Mouse (Mus musculus): ENCODE results near the gene Rab3gap1. TPM values are rescaled to one million over a fixed set of nuclear protein-coding genes. Genes with fewer than 3 reads are reported as not detected.

Rab3gap1 gene
- total and polyA plus RNA-seq, 2 experiments from 2014 or later: 13.5 to 34.6 TPM

DNA sequence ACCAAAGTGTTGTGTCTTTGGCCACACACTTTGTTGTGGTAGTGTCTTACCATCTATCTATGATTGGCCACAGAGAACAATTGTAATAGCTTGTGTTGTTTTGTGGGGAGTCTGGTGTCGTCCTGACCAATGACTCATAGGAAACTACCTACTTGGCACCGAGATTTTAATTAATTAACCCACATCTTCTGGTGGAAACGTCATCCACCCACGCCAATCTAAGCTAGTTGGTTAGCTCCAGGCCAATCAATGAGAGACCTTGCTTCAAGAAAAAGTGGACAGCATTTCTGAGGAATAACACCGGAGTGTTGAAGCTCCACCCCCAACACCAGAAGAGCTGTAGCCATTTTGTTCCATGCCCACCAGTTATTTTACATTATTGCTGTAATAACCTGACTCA, 6.7 kb upstream of the Rab3gap1 start:
- no peak for TF ChIP-seq CTCF (IDR thresholded peaks at IDR 0.05; ENCODE audit: low read depth)
- 92% methylated on average over 5 of the region's 5 CpGs for WGBS
- Histone ChIP-seq H3K4me1 (ENCODE audit: insufficient read depth) (no peaks in the 10 kb centered on the region), H3K4me3 (ENCODE audit: low read depth, low read length) (no peak overlapping the region), H3K4me2 (ENCODE audit: low read depth) (no peak overlapping the region), H3K27ac (ENCODE audit: low read depth, low read length) (no peak overlapping the region), H3K9ac (no peak overlapping the region), H3K27me3 (ENCODE audit: insufficient read depth, low read length) (no peaks in the 10 kb centered on the region), H3K9me3 (ENCODE audit: low read length) (no peaks in the 10 kb centered on the region), H3K36me3 (ENCODE audit: insufficient read depth) (no peaks in the 10 kb centered on the region)
- ATAC-seq (no peak), DNase-seq (no peak)

DNA sequence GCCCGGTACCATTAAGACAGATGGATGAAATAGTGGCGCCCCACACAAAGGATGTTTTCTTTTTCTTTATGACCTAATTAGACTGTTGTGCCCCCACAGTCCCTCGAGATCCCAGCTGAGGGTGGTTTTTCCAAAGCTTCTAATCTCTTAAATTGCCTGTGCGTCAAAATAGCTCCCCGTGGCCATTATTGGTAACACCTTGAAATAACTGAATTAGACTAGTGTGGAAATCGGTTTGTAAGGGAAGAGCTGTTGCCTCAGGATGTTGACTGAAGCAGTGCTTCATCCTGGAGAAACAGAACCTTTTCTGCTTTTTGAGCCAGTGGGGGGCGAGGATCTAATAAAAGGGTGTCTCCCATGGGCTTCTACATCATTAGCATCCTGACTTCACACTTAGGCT, 4.8 kb upstream of the Rab3gap1 start:
- Histone ChIP-seq H3K36me3 (ENCODE audit: insufficient read depth) (no peaks in the 10 kb centered on the region), H3K9me3 (ENCODE audit: low read length) (no peaks in the 10 kb centered on the region), H3K4me3 (ENCODE audit: low read depth, low read length) (no peak overlapping the region), H3K4me2 (ENCODE audit: low read depth) (no peak overlapping the region), H3K27me3 (ENCODE audit: insufficient read depth, low read length) (no peaks in the 10 kb centered on the region), H3K9ac (no peak overlapping the region), H3K4me1 (ENCODE audit: insufficient read depth) (no peaks in the 10 kb centered on the region), H3K27ac (ENCODE audit: low read depth, low read length) (no peak overlapping the region)
- no peak for TF ChIP-seq CTCF (IDR thresholded peaks at IDR 0.05; ENCODE audit: low read depth)
- 50% methylated on average over 7 of the region's 7 CpGs for WGBS
- DNase-seq (no peak), ATAC-seq (no peak)

DNA sequence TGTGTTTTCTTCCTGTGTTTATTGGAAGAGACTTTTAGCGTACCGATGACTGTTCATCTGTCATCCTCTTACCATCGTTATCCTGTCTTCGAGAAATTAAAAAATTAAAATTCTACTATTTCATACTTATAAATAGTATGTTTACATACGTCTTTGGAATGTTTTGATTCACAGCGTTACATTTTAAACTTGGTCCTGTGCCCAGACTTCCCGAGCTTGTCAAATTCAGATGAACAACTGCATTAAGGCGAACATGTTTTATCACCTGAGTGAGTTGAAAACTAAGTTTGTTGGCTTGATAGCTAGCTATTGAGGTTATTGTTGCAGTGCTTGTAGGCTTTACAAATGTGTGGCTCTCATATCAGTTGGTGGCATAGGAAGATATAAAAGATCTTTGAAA, 703 bp downstream of the Rab3gap1 start:
- TF ChIP-seq CTCF (IDR thresholded peaks at IDR 0.05; ENCODE audit: low read depth): no peak
- no peaks in the 10 kb centered on the region for H3K9me3 ChIP-seq (ENCODE audit: low read length)
- H3K36me3 ChIP-seq (ENCODE audit: insufficient read depth): peaks cover 10% of the 10 kb centered on the region
- peak overlapping the region; percentile 81 for H3K9ac ChIP-seq
- peak overlapping the region; percentile 56 for H3K4me2 ChIP-seq (ENCODE audit: low read depth)
- peaks cover 5% of the 10 kb centered on the region; the same call in 1 of the 2 replicates for H3K4me1 ChIP-seq (ENCODE audit: insufficient read depth)
- 0 out of 2 replicates have a peak overlapping the region, but pooled peaks have one; percentile 87 for H3K27ac ChIP-seq (ENCODE audit: low read depth, low read length)
- no peaks in the 10 kb centered on the region for H3K27me3 ChIP-seq (ENCODE audit: insufficient read depth, low read length)
- no peak for DNase-seq
- WGBS: 24% methylated on average over 8 of the region's 8 CpGs
- ATAC-seq: no peak
- peak overlapping the region; percentile 71 for H3K4me3 ChIP-seq (ENCODE audit: low read depth, low read length)

DNA sequence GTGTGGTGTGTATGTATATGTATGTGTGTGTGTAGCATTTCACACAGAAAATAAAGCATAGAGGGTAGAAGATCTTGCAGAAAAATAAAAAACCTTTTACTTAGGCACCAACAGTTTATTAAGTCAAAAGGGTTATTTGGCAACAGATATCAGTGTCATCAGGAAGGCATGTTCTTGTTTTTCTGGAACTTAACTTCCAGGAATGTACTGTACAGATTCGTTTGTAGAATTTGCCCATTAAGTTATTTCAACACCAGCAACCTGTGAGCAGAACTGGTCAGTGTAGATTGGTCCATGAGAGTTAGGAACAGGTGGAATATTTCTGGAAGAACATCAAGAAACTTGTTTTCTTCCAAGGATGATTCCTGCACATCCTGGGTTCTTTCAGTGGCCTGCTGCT, 30.8 kb downstream of the Rab3gap1 start:
- no peak overlapping the region for H3K4me3 ChIP-seq (ENCODE audit: low read depth, low read length)
- no peak for TF ChIP-seq CTCF (IDR thresholded peaks at IDR 0.05; ENCODE audit: low read depth)
- H3K27ac ChIP-seq (ENCODE audit: low read depth, low read length): no peak overlapping the region
- H3K9ac ChIP-seq: no peak overlapping the region
- no peak overlapping the region for H3K4me2 ChIP-seq (ENCODE audit: low read depth)
- no peaks in the 10 kb centered on the region for H3K27me3 ChIP-seq (ENCODE audit: insufficient read depth, low read length)
- no peaks in the 10 kb centered on the region for H3K4me1 ChIP-seq (ENCODE audit: insufficient read depth)
- H3K9me3 ChIP-seq (ENCODE audit: low read length): no peaks in the 10 kb centered on the region
- H3K36me3 ChIP-seq (ENCODE audit: insufficient read depth): no peaks in the 10 kb centered on the region; the same call in 1 of the 2 replicates
- DNase-seq: no peak
- WGBS: 83% methylated on average over 1 of the region's 1 CpGs
- ATAC-seq: no peak

DNA sequence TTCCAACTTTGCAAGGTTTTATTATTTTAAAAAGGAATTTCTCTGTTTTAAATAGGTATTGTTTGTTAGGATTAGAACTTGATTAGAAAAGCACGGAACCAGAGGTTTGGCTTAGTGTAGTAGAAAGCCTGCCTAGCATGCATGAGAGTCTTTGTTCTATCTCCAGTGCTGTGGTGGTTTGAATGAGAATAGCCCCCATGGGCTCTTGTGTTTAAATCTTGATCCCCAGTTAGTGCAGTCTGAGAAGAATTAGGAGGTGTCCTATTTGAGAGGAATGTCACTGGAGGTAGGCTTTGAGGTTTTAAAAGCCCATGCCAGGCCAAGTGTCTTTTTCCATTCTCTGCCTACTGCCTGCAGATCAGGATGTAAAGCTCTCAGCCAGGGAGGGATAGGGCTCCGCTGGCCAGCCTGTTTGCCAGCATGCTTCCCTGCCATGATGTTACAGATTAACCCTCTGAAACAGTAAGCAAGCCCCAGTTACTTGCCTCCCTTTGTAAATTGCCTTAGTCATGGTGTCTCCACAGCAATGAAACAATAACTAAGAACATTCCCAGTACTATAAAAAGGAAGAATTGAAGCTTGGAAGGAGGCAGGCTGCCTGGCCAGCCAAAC, 36.3 kb downstream of the Rab3gap1 start:
- Histone ChIP-seq H3K9ac (no peak overlapping the region), H3K4me1 (ENCODE audit: insufficient read depth) (no peaks in the 10 kb centered on the region), H3K4me2 (ENCODE audit: low read depth) (no peak overlapping the region), H3K27ac (ENCODE audit: low read depth, low read length) (no peak overlapping the region), H3K9me3 (ENCODE audit: low read length) (no peaks in the 10 kb centered on the region), H3K27me3 (ENCODE audit: insufficient read depth, low read length) (no peaks in the 10 kb centered on the region), H3K4me3 (ENCODE audit: low read depth, low read length) (no peak overlapping the region), H3K36me3 (ENCODE audit: insufficient read depth) (peaks cover 4% of the 10 kb centered on the region)
- DNase-seq (no peak), ATAC-seq (no peak)
- TF ChIP-seq CTCF (IDR thresholded peaks at IDR 0.05; ENCODE audit: low read depth): no peak
- 27% methylated on average over 2 of the region's 2 CpGs for WGBS

DNA sequence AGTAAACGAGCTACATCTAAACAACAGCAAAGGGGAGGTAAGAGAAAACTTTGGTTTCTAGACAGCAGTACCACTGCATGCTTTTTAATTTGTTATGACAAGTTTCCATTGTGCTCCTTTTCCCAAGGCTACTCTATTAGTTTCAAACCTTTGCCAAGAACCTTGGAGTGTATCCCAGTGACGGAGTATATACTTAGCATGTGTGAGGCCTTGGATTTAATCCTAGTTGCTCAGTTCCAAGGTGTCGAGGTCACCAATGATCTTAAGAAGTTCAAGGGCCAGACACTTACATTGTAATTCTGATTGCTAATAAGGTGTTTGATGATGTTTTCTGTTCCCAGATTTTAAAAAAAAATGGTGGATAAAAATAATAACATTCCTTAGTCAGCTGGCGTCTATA, 44.5 kb downstream of the Rab3gap1 start:
- no peak for TF ChIP-seq CTCF (IDR thresholded peaks at IDR 0.05; ENCODE audit: low read depth)
- DNase-seq: no peak

DNA sequence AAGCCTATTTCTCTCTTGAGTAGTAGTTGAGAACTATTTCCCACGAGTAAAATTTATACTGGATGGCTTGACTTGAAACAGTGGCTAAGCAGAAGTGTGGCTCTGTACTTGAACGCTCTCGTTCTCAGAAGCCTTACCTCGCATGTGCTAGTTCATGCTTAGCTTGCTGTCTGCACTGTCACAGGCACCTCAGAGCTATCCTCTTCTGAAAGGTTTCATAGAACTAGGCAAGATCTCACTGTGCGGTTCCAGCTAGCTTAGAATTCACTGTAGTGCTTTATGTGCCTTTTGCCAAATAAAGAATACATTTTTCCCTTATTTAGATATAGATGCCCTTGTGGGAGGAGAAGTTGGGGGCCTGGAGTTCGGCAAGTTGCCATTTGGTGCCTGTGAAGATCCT, 46.7 kb downstream of the Rab3gap1 start:
- H3K4me2 ChIP-seq (ENCODE audit: low read depth): no peak overlapping the region
- no peak overlapping the region for H3K27ac ChIP-seq (ENCODE audit: low read depth, low read length)
- no peaks in the 10 kb centered on the region for H3K4me1 ChIP-seq (ENCODE audit: insufficient read depth)
- 93% methylated on average over 6 of the region's 6 CpGs for WGBS
- H3K36me3 ChIP-seq (ENCODE audit: insufficient read depth): peaks cover 6% of the 10 kb centered on the region
- H3K9me3 ChIP-seq (ENCODE audit: low read length): no peaks in the 10 kb centered on the region
- H3K9ac ChIP-seq: no peak overlapping the region
- no peak for DNase-seq
- no peaks in the 10 kb centered on the region for H3K27me3 ChIP-seq (ENCODE audit: insufficient read depth, low read length)
- no peak for TF ChIP-seq CTCF (IDR thresholded peaks at IDR 0.05; ENCODE audit: low read depth)
- no peak overlapping the region for H3K4me3 ChIP-seq (ENCODE audit: low read depth, low read length)
- ATAC-seq: no peak

More for the DNA sequence above, 44.5 kb downstream of the Rab3gap1 start:
- H3K9ac ChIP-seq: no peak overlapping the region
- 52% methylated on average over 4 of the region's 4 CpGs for WGBS
- H3K27ac ChIP-seq (ENCODE audit: low read depth, low read length): no peak overlapping the region
- no peaks in the 10 kb centered on the region for H3K4me1 ChIP-seq (ENCODE audit: insufficient read depth)
- no peaks in the 10 kb centered on the region for H3K9me3 ChIP-seq (ENCODE audit: low read length)
- H3K4me2 ChIP-seq (ENCODE audit: low read depth): no peak overlapping the region
- H3K27me3 ChIP-seq (ENCODE audit: insufficient read depth, low read length): no peaks in the 10 kb centered on the region
- no peak for ATAC-seq
- no peak overlapping the region for H3K4me3 ChIP-seq (ENCODE audit: low read depth, low read length)
- H3K36me3 ChIP-seq (ENCODE audit: insufficient read depth): no peaks in the 10 kb centered on the region; the same call in none of the 2 replicates

Data from forebrain, postnatal 0 days (tissue).